Mouse (Mus musculus): Measurements from ENCODE around the gene Cyp46a1. TPM values are rescaled to one million over a fixed set of nuclear protein-coding genes. Genes with fewer than 3 reads are reported as not detected.
A peak's percentile ranks its signal among the peaks of the same experiment; 100 is the strongest.

Gene Cyp46a1
- polyA plus RNA-seq, 1 experiment from 2014 or later, result 5.2 TPM

DNA sequence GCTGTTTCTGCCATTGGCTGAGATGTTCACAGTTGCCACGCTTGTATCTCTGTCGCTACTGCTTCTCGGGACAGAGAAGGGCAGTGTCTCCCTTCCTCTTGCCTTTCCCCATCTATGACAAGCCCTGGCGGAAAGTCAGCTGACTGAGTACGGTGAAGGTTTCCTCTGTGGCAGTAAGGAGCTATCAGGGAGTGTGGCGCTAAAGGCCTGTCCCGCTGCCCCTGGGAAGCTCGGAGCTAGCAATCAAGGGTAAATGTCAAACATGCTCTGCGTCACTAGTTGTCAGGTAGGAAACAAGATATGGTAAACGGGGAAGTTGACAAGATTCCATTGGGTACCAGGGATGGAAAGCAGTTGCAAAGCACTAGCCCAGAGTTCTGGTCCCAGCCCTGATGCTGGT is 18.4 kb upstream of the Cyp46a1 start:
- DNase-seq (ENCODE audit: low spot score), result no peak
- Histone ChIP-seq H3K9ac (ENCODE audit: low read depth, low read length) (no peak overlapping the region), H3K4me3 (replicated peaks; ENCODE audit: low read depth, low read length) (no peak overlapping the region), H3K4me1 (replicated peaks; ENCODE audit: insufficient read depth, low read length) (peaks cover 9% of the 10 kb centered on the region), H3K27ac (no peak overlapping the region), H3K27me3 (ENCODE audit: insufficient read depth, low read length) (peaks cover 23% of the 10 kb centered on the region), H3K9me3 (replicated peaks; ENCODE audit: low read length) (no peaks in the 10 kb centered on the region), H3K4me2 (ENCODE audit: low read length) (no peak overlapping the region), H3K36me3 (ENCODE audit: insufficient read depth, low read length) (no peaks in the 10 kb centered on the region)
- WGBS, result 51% methylated on average over 10 of the region's 10 CpGs
- ATAC-seq (replicated peaks; ENCODE audit: low FRiP score, low read depth), result no peak
- no peak for TF ChIP-seq CTCF (IDR thresholded peaks at IDR 0.05; ENCODE audit: low read depth)

DNA sequence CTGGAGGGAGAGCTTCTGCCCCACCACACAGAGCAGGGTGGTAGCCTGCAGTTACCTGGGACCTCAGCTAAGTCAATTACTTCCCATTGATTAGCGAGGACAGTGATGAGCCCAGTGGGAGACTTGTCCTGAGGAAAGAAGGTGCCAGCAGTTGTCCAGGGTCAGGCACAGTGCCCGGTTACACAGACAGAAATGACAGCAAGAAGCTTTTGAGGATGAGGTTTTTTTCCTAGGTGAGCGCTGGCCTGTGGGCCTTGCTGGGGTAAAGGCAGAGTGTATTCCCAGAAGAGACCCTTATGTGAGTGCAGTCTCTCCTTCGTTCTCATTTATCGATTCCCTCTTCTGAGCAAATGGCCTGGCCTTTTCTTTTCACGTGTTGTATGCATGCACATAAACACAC is 17.5 kb upstream of the Cyp46a1 start:
- H3K27me3 ChIP-seq (ENCODE audit: insufficient read depth, low read length), result peaks cover 23% of the 10 kb centered on the region
- H3K27ac ChIP-seq, result no peak overlapping the region
- TF ChIP-seq CTCF (IDR thresholded peaks at IDR 0.05; ENCODE audit: low read depth), result no peak
- no peak for ATAC-seq (replicated peaks; ENCODE audit: low FRiP score, low read depth)
- H3K36me3 ChIP-seq (ENCODE audit: insufficient read depth, low read length), result no peaks in the 10 kb centered on the region
- H3K4me2 ChIP-seq (ENCODE audit: low read length), result no peak overlapping the region
- H3K9me3 ChIP-seq (replicated peaks; ENCODE audit: low read length), result no peaks in the 10 kb centered on the region
- H3K4me3 ChIP-seq (replicated peaks; ENCODE audit: low read depth, low read length), result no peak overlapping the region
- DNase-seq (ENCODE audit: low spot score), result no peak
- WGBS, result 43% methylated on average over 6 of the region's 6 CpGs
- H3K9ac ChIP-seq (ENCODE audit: low read depth, low read length), result no peak overlapping the region
- peaks cover 9% of the 10 kb centered on the region for H3K4me1 ChIP-seq (replicated peaks; ENCODE audit: insufficient read depth, low read length)

DNA sequence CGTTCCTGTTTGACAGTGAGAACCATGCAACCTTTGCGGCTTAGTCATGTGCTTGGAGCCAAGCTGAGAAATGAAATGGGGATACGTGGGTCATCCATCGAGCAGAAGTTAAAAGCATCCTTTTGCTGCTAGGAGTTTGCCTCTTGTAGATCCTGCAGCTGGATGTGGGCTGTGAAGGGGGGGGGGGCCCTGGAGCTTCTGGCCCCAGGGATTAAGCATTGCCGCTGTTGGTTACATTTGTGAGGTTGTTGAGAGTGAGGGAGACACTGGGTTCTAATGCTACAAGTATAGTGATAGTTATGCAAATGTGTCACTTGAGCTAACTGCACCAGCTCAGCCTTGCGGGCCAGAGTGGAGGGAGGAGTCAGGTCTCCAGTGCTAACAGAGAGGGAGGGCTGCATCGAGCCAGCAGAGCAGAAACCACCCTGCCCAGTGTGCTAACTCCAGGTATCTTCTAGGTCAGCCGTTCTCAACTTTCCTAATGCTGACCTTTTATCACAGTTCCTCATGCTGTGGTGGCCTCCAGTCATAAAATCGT is 16.9 kb upstream of the Cyp46a1 start:
- ATAC-seq (replicated peaks; ENCODE audit: low FRiP score, low read depth), result no peak
- 10% methylated on average over 9 of the region's 9 CpGs for WGBS
- H3K27me3 ChIP-seq (ENCODE audit: insufficient read depth, low read length), result peaks cover 23% of the 10 kb centered on the region

DNA sequence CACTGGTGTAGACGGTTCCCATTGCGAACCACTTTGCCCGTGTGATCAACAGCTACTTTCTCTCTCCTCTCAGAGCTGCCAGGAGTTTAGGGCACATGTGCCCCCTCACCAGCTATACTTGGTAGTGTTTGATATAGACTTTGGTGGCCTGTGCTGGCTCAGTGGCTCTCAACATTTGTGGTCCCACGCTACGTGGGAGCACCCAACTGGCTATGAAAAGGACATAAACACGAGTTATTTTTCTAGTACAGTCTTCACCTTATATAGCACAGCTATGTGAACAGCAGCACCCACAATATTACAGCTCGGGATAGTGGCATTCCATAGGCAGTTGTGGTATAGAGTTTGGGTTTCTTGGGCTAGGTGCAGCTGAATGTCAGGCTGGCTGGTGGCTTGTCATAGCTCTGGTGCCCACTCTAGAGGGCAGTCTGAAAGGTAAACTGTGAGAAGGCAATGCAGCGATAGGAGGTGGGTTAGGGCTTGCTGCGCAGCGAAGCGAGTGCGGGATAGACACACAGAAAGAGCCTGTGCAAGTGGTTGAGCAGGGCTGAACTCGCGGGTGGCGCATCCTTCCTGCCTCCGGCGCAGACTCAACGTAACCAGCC is 16.3 kb upstream of the Cyp46a1 start:
- H3K9ac ChIP-seq (ENCODE audit: low read depth, low read length), result no peak overlapping the region
- no peak; the same call in 1 of the 2 replicates for TF ChIP-seq CTCF (IDR thresholded peaks at IDR 0.05; ENCODE audit: low read depth)
- H3K27me3 ChIP-seq (ENCODE audit: insufficient read depth, low read length), result peaks cover 23% of the 10 kb centered on the region
- ATAC-seq (replicated peaks; ENCODE audit: low FRiP score, low read depth), result no peak
- peak overlapping the region; percentile 30 for H3K4me2 ChIP-seq (ENCODE audit: low read length)
- H3K4me3 ChIP-seq (replicated peaks; ENCODE audit: low read depth, low read length), result 0 out of 2 replicates have a peak overlapping the region, but pooled peaks have one; percentile 8
- no peak overlapping the region for H3K27ac ChIP-seq
- no peaks in the 10 kb centered on the region for H3K9me3 ChIP-seq (replicated peaks; ENCODE audit: low read length)
- no peak for DNase-seq (ENCODE audit: low spot score)
- no peaks in the 10 kb centered on the region for H3K36me3 ChIP-seq (ENCODE audit: insufficient read depth, low read length)
- H3K4me1 ChIP-seq (replicated peaks; ENCODE audit: insufficient read depth, low read length), result peaks cover 6% of the 10 kb centered on the region; the same call in 1 of the 2 replicates
- 17% methylated on average over 18 of the region's 18 CpGs for WGBS

More for the DNA sequence above, 16.9 kb upstream of the Cyp46a1 start:
- no peak overlapping the region for H3K9ac ChIP-seq (ENCODE audit: low read depth, low read length)
- no peaks in the 10 kb centered on the region for H3K36me3 ChIP-seq (ENCODE audit: insufficient read depth, low read length)
- peak; percentile 60 for DNase-seq (ENCODE audit: low spot score)
- peaks cover 8% of the 10 kb centered on the region for H3K4me1 ChIP-seq (replicated peaks; ENCODE audit: insufficient read depth, low read length)
- TF ChIP-seq CTCF (IDR thresholded peaks at IDR 0.05; ENCODE audit: low read depth), result no peak
- H3K27ac ChIP-seq, result no peak overlapping the region
- H3K4me2 ChIP-seq (ENCODE audit: low read length), result no peak overlapping the region
- H3K9me3 ChIP-seq (replicated peaks; ENCODE audit: low read length), result no peaks in the 10 kb centered on the region
- H3K4me3 ChIP-seq (replicated peaks; ENCODE audit: low read depth, low read length), result no peak overlapping the region

DNA sequence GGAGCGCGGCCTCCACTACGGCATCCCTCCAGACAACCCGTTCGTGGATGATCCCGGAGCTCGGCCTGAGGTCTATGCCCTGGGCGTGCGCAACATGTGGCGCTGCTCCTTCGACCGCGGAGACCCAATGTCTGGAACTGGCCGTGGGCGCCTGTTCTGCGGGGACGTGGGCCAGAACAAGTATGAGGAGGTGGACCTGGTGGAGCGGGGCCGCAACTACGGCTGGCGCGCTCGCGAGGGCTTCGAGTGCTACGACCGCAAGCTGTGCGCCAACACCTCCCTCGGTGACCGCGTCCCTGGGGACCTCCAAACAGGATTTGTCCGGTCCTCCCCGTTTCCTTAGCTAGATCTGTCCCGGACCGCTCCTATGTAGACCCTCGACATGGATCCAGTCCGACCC is 15.7 kb upstream of the Cyp46a1 start:
- TF ChIP-seq CTCF (IDR thresholded peaks at IDR 0.05; ENCODE audit: low read depth), result no peak
- Histone ChIP-seq H3K4me2 (ENCODE audit: low read length) (peak overlapping the region; percentile 30), H3K4me3 (replicated peaks; ENCODE audit: low read depth, low read length) (peak overlapping the region; percentile 8; the same call in 1 of the 2 replicates), H3K27me3 (ENCODE audit: insufficient read depth, low read length) (peaks cover 23% of the 10 kb centered on the region), H3K4me1 (replicated peaks; ENCODE audit: insufficient read depth, low read length) (peaks cover 6% of the 10 kb centered on the region; the same call in 1 of the 2 replicates), H3K9ac (ENCODE audit: low read depth, low read length) (no peak overlapping the region), H3K27ac (no peak overlapping the region), H3K36me3 (ENCODE audit: insufficient read depth, low read length) (no peaks in the 10 kb centered on the region), H3K9me3 (replicated peaks; ENCODE audit: low read length) (no peaks in the 10 kb centered on the region)
- DNase-seq (ENCODE audit: low spot score) (no peak), ATAC-seq (replicated peaks; ENCODE audit: low FRiP score, low read depth) (no peak)
- 10% methylated on average over 37 of the region's 37 CpGs for WGBS

DNA sequence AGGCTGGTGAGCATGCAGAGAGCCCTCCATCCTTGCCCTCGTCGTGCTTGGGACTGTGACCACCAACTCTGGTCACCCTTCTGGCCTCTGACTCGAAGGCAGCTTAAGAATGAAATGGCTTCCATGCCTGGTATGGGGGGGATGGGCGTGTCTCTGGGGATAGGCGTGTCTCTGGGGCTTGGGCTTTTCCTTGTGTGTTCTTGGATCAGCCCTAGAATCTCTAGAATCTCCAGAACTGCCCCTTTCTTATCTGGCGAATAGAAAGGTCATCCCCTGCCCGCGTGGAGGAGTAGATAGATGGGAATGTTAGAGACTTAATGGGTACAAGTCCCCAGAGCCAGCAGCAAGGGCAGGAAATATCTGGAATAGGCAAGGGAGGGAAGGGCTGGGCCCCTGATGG is 14.1 kb upstream of the Cyp46a1 start:
- Histone ChIP-seq H3K9ac (ENCODE audit: low read depth, low read length) (no peak overlapping the region), H3K4me2 (ENCODE audit: low read length) (no peak overlapping the region), H3K4me1 (replicated peaks; ENCODE audit: insufficient read depth, low read length) (peaks cover 6% of the 10 kb centered on the region; the same call in 1 of the 2 replicates), H3K9me3 (replicated peaks; ENCODE audit: low read length) (no peaks in the 10 kb centered on the region), H3K36me3 (ENCODE audit: insufficient read depth, low read length) (no peaks in the 10 kb centered on the region), H3K27me3 (ENCODE audit: insufficient read depth, low read length) (peaks cover 23% of the 10 kb centered on the region), H3K4me3 (replicated peaks; ENCODE audit: low read depth, low read length) (no peak overlapping the region), H3K27ac (no peak overlapping the region)
- ATAC-seq (replicated peaks; ENCODE audit: low FRiP score, low read depth) (no peak), DNase-seq (ENCODE audit: low spot score) (no peak)
- WGBS, result 26% methylated on average over 8 of the region's 8 CpGs
- no peak for TF ChIP-seq CTCF (IDR thresholded peaks at IDR 0.05; ENCODE audit: low read depth)
